Mouse (Mus musculus): ENCODE measurements around the gene Hjurp. TPM values are rescaled to one million over a fixed set of nuclear protein-coding genes. Genes with fewer than 3 reads are reported as not detected.

The Hjurp gene
- polyA plus RNA-seq, 1 experiment from 2014 or later = 85.4 TPM

- no peak for ATAC-seq (replicated peaks)
- H3K4me2 ChIP-seq = no peak overlapping the region
- no peak overlapping the region for H3K27ac ChIP-seq
These were observed 14.6 kb upstream of the Hjurp start for GRCm38 (mm10) chr1:88292057-88292456.

GRCm38 (mm10) chr1:88291409-88292005 is 14.1 kb upstream of the Hjurp start:
- Histone ChIP-seq H3K9me3 (peaks cover 49% of the 10 kb centered on the region), H3K27me3 (replicated peaks) (no peaks in the 10 kb centered on the region), H3K36me3 (replicated peaks) (no peaks in the 10 kb centered on the region), H3K4me2 (no peak overlapping the region), H3K9ac (no peak overlapping the region), H3K4me1 (no peaks in the 10 kb centered on the region), H3K27ac (no peak overlapping the region), H3K4me3 (no peak overlapping the region)
- 63% methylated on average over 3 of the region's 3 CpGs for WGBS
- no peak for ATAC-seq (replicated peaks)

More at GRCm38 (mm10) chr1:88292057-88292456, 14.6 kb upstream of the Hjurp start:
- H3K9ac ChIP-seq = no peak overlapping the region
- no peaks in the 10 kb centered on the region for H3K27me3 ChIP-seq (replicated peaks)
- no peak overlapping the region for H3K4me3 ChIP-seq
- WGBS = 54% methylated on average over 2 of the region's 2 CpGs
- peaks cover 47% of the 10 kb centered on the region for H3K9me3 ChIP-seq
- H3K36me3 ChIP-seq (replicated peaks) = no peaks in the 10 kb centered on the region
- no peaks in the 10 kb centered on the region for H3K4me1 ChIP-seq

GRCm38 (mm10) chr1:88290511-88290910 is 13.1 kb upstream of the Hjurp start:
- no peak for ATAC-seq (replicated peaks)
- no peaks in the 10 kb centered on the region for H3K27me3 ChIP-seq (replicated peaks)
- no peak overlapping the region for H3K9ac ChIP-seq
- no peak overlapping the region for H3K27ac ChIP-seq
- WGBS = 72% methylated on average over 1 of the region's 1 CpGs
- H3K9me3 ChIP-seq = peaks cover 52% of the 10 kb centered on the region
- H3K4me2 ChIP-seq = no peak overlapping the region
- no peak overlapping the region for H3K4me3 ChIP-seq
- no peaks in the 10 kb centered on the region for H3K36me3 ChIP-seq (replicated peaks)
- no peaks in the 10 kb centered on the region for H3K4me1 ChIP-seq

- Histone ChIP-seq H3K36me3 (replicated peaks) (no peaks in the 10 kb centered on the region), H3K9ac (no peak overlapping the region), H3K9me3 (peaks cover 54% of the 10 kb centered on the region), H3K27me3 (replicated peaks) (no peaks in the 10 kb centered on the region), H3K4me2 (no peak overlapping the region), H3K4me3 (no peak overlapping the region), H3K27ac (no peak overlapping the region), H3K4me1 (no peaks in the 10 kb centered on the region)
- no peak for ATAC-seq (replicated peaks)
- WGBS = 42% methylated on average over 4 of the region's 4 CpGs
These were observed 12.5 kb upstream of the Hjurp start for GRCm38 (mm10) chr1:88289917-88290316.

- Histone ChIP-seq H3K9ac (no peak overlapping the region), H3K27me3 (replicated peaks) (no peaks in the 10 kb centered on the region), H3K9me3 (peaks cover 59% of the 10 kb centered on the region), H3K4me1 (no peaks in the 10 kb centered on the region), H3K4me3 (no peak overlapping the region), H3K36me3 (replicated peaks) (no peaks in the 10 kb centered on the region), H3K27ac (no peak overlapping the region), H3K4me2 (no peak overlapping the region)
- no peak for ATAC-seq (replicated peaks)
- WGBS = 44% methylated on average over 2 of the region's 2 CpGs
These were observed 11.7 kb upstream of the Hjurp start for GRCm38 (mm10) chr1:88289152-88289551.

GRCm38 (mm10) chr1:88288789-88289127 is 11.3 kb upstream of the Hjurp start:
- Histone ChIP-seq H3K27ac (no peak overlapping the region), H3K9me3 (peaks cover 59% of the 10 kb centered on the region), H3K4me3 (no peak overlapping the region), H3K36me3 (replicated peaks) (no peaks in the 10 kb centered on the region), H3K9ac (no peak overlapping the region), H3K4me1 (no peaks in the 10 kb centered on the region), H3K4me2 (no peak overlapping the region), H3K27me3 (replicated peaks) (no peaks in the 10 kb centered on the region)
- 73% methylated on average over 3 of the region's 3 CpGs for WGBS
- no peak for ATAC-seq (replicated peaks)

GRCm38 (mm10) chr1:88288056-88288788 is 10.8 kb upstream of the Hjurp start:
- no peaks in the 10 kb centered on the region for H3K36me3 ChIP-seq (replicated peaks)
- peaks cover 59% of the 10 kb centered on the region for H3K9me3 ChIP-seq
- no peak overlapping the region for H3K4me3 ChIP-seq
- H3K4me1 ChIP-seq = no peaks in the 10 kb centered on the region
- ATAC-seq (replicated peaks) = no peak
- no peak overlapping the region for H3K27ac ChIP-seq
- H3K27me3 ChIP-seq (replicated peaks) = no peaks in the 10 kb centered on the region
- H3K9ac ChIP-seq = no peak overlapping the region
- H3K4me2 ChIP-seq = no peak overlapping the region
- 43% methylated on average over 3 of the region's 3 CpGs for WGBS

- Histone ChIP-seq H3K9ac (no peak overlapping the region), H3K4me2 (no peak overlapping the region), H3K9me3 (peaks cover 59% of the 10 kb centered on the region), H3K4me1 (no peaks in the 10 kb centered on the region), H3K27me3 (replicated peaks) (no peaks in the 10 kb centered on the region), H3K4me3 (no peak overlapping the region), H3K36me3 (replicated peaks) (no peaks in the 10 kb centered on the region), H3K27ac (no peak overlapping the region)
- ATAC-seq (replicated peaks) = no peak
- 39% methylated on average over 5 of the region's 5 CpGs for WGBS
These were observed 10.2 kb upstream of the Hjurp start for GRCm38 (mm10) chr1:88287697-88287980.

- H3K4me3 ChIP-seq = no peak overlapping the region
- H3K27ac ChIP-seq = no peak overlapping the region
- H3K4me2 ChIP-seq = no peak overlapping the region
- no peak overlapping the region for H3K9ac ChIP-seq
- no peak for ATAC-seq (replicated peaks)
- WGBS = 74% methylated on average over 13 of the region's 13 CpGs
- no peaks in the 10 kb centered on the region for H3K27me3 ChIP-seq (replicated peaks)
- no peaks in the 10 kb centered on the region for H3K4me1 ChIP-seq
- peaks cover 58% of the 10 kb centered on the region for H3K9me3 ChIP-seq
- no peaks in the 10 kb centered on the region for H3K36me3 ChIP-seq (replicated peaks)
These were observed 9.7 kb upstream of the Hjurp start for GRCm38 (mm10) chr1:88286887-88287696.

GRCm38 (mm10) chr1:88286136-88286845 is 8.9 kb upstream of the Hjurp start:
- H3K9me3 ChIP-seq = peaks cover 55% of the 10 kb centered on the region
- no peaks in the 10 kb centered on the region for H3K36me3 ChIP-seq (replicated peaks)
- no peak for ATAC-seq (replicated peaks)
- no peaks in the 10 kb centered on the region for H3K27me3 ChIP-seq (replicated peaks)
- H3K4me2 ChIP-seq = no peak overlapping the region
- no peak overlapping the region for H3K9ac ChIP-seq
- H3K4me1 ChIP-seq = no peaks in the 10 kb centered on the region
- H3K4me3 ChIP-seq = no peak overlapping the region
- no peak overlapping the region for H3K27ac ChIP-seq
- 82% methylated on average over 15 of the region's 15 CpGs for WGBS

GRCm38 (mm10) chr1:88285652-88286051 is 8.2 kb upstream of the Hjurp start:
- no peak for ATAC-seq (replicated peaks)
- H3K4me3 ChIP-seq = no peak overlapping the region
- H3K27ac ChIP-seq = no peak overlapping the region
- peaks cover 51% of the 10 kb centered on the region for H3K9me3 ChIP-seq
- no peak overlapping the region for H3K4me2 ChIP-seq
- no peaks in the 10 kb centered on the region for H3K4me1 ChIP-seq
- no peaks in the 10 kb centered on the region for H3K27me3 ChIP-seq (replicated peaks)
- no peak overlapping the region for H3K9ac ChIP-seq
- H3K36me3 ChIP-seq (replicated peaks) = no peaks in the 10 kb centered on the region
- WGBS = 73% methylated on average over 5 of the region's 5 CpGs

GRCm38 (mm10) chr1:88284946-88285320 is 7.5 kb upstream of the Hjurp start:
- no peaks in the 10 kb centered on the region for H3K4me1 ChIP-seq
- WGBS = 63% methylated on average over 7 of the region's 7 CpGs
- H3K9me3 ChIP-seq = peaks cover 45% of the 10 kb centered on the region
- no peak overlapping the region for H3K4me2 ChIP-seq
- H3K27me3 ChIP-seq (replicated peaks) = no peaks in the 10 kb centered on the region
- no peak overlapping the region for H3K27ac ChIP-seq
- no peak overlapping the region for H3K9ac ChIP-seq
- ATAC-seq (replicated peaks) = no peak
- H3K36me3 ChIP-seq (replicated peaks) = no peaks in the 10 kb centered on the region
- H3K4me3 ChIP-seq = no peak overlapping the region
